Mouse (Mus musculus) forebrain, embryonic 16.5 days (tissue): ENCODE measurements at regions not wholly inside any gene's neighbourhood (a gene's known extent, or its start where the extent isn't known, plus 50 kb on each side); places are given as distances from the start of the nearest gene placed in this dataset.

Experiments used
- ATAC-seq: fragments of 200-750 bp; cut with Nextera tagmentation; 2 replicates; pipeline ENCODE4 v1.8.0; 2017; ENCODE audit warnings: mild to moderate bottlenecking, moderate library complexity
- H3K27ac ChIP-seq: fragments of 300-500 bp; sonication (generic); 2 replicates; pipeline ENCODE4 v1.5.1; 2014; ENCODE audit warnings: low read length, control low read depth
- H3K27me3 ChIP-seq: fragments of 300-500 bp; sonication (generic); replicated peaks from 2 replicates; pipeline ENCODE4 v1.6.1; 2014; ENCODE audit warnings: low read length; ENCODE audit not compliant: control insufficient read depth, insufficient read depth
- H3K36me3 ChIP-seq: fragments of 300-500 bp; sonication (generic); 2 replicates; pipeline ENCODE4 v1.6.1; 2014; ENCODE audit not compliant: control insufficient read depth, insufficient read depth
- H3K4me1 ChIP-seq: fragments of 300-500 bp; sonication (generic); replicated peaks from 2 replicates; pipeline ENCODE4 v1.6.1; 2014; ENCODE audit warnings: low read length; ENCODE audit not compliant: control insufficient read depth, insufficient read depth
- H3K4me2 ChIP-seq: fragments of 300-500 bp; sonication (generic); 2 replicates; pipeline ENCODE4 v1.6.1; 2014; ENCODE audit warnings: mild to moderate bottlenecking, low read length, control low read depth
- H3K4me3 ChIP-seq: fragments of 300-500 bp; sonication (generic); replicated peaks from 2 replicates; pipeline ENCODE4 v1.5.1; 2014; ENCODE audit warnings: mild to moderate bottlenecking, low read length, control low read depth
- H3K9ac ChIP-seq: fragments of 300-500 bp; sonication (generic); replicated peaks from 2 replicates; pipeline ENCODE4 v1.6.1; 2014; ENCODE audit warnings: low read depth, low read length, control low read depth
- H3K9me3 ChIP-seq: fragments of 300-500 bp; sonication (generic); 2 replicates; pipeline ENCODE4 v1.6.1; 2016; ENCODE audit warnings: low read length; ENCODE audit not compliant: control insufficient read depth
- WGBS: fragments of 180-500 bp; shearing (Covaris S2); extraction: QIAGEN DNeasy Blood & Tissue Kit; methylation state at CpG from one replicate; pipeline ENCODE4 v1.1.7; 2014; 5-methylcytosine and 5-hydroxymethylcytosine counted together

DNA sequence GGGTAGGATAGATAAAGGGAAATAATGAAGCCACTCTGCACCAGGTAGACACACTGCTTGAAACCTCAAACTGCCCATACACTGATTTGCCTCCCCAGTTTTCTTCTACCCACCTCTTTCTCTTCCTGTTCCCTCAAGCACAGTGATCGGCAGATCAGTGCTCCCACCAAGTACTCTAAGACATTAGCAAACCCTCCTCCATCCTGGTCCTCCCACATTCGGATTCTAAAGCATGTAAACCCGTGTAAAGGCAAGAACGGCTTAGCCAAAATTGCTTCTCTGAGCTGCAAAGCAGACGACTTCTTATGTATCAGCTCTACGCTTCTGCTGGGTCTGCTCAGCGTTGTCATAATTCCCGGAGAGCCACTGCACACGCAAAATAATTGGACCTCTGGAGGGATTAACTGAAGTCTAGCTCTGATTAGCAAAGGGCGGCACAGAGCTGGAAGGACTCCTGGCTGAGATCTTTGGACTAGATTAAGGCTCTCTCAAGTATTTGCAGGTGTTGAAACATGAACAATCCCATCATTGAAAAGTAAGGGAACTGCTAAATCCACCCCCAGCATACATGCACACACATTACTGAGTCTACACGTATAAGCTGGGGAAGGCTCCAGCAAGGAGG is 67.2 kb downstream of the Mtx3 start:
- H3K4me1 ChIP-seq: no peaks in the 10 kb centered on the region
- ATAC-seq: no peak
- H3K9ac ChIP-seq: no peak overlapping the region
- 57% methylated on average over 11 of the region's 11 CpGs for WGBS
- H3K4me2 ChIP-seq: no peak overlapping the region
- H3K4me3 ChIP-seq: no peak overlapping the region
- no peaks in the 10 kb centered on the region for H3K27me3 ChIP-seq
- no peak overlapping the region for H3K27ac ChIP-seq
- no peaks in the 10 kb centered on the region for H3K9me3 ChIP-seq
- no peaks in the 10 kb centered on the region for H3K36me3 ChIP-seq

DNA sequence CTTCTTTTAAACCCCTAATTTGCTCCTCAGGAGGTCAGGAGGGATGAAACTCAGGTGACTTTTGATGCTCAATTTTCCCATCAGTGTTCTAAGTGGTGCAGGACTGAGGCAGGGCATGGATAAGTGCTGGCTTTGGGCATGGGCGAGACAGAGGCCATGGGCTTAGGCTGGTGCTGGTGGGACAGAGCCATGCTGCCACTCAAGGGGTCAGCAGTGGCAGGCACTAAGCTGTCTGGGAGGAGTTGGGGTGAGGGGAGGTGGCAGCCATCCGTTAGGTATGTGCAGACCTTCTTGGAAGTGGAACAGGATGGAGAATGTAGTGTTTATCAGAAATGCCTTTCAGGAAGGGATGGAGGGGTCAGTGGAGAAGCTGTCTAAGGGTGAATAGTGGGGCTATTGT is 68.1 kb downstream of the Mtx3 start:
- WGBS: 63% methylated on average over 2 of the region's 2 CpGs
- Histone ChIP-seq H3K4me1 (no peaks in the 10 kb centered on the region), H3K4me3 (no peak overlapping the region), H3K9me3 (no peaks in the 10 kb centered on the region), H3K27ac (no peak overlapping the region), H3K9ac (no peak overlapping the region), H3K4me2 (no peak overlapping the region), H3K36me3 (no peaks in the 10 kb centered on the region), H3K27me3 (no peaks in the 10 kb centered on the region)
- no peak for ATAC-seq

DNA sequence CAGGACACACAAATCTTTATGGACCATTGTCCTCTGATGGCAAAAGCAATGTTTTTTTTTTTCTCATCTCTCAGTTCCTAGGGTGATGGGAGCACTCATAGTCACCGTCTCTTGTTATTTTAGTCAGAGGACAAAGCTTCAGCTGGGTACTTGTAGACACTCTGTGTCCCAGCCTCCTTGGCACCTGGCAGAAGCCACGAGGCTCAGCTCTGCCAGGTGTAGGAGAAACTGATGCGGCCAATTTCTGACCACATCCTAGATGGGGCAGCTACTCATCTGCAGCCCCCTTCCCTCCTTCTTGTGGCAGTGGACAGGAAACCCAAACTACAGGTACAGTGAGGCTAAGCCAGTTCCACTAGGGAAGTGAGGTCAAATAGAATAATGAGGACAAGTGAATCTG is 70.1 kb downstream of the Mtx3 start:
- WGBS: 96% methylated on average over 3 of the region's 3 CpGs
- ATAC-seq: no peak
- no peak overlapping the region for H3K4me2 ChIP-seq

DNA sequence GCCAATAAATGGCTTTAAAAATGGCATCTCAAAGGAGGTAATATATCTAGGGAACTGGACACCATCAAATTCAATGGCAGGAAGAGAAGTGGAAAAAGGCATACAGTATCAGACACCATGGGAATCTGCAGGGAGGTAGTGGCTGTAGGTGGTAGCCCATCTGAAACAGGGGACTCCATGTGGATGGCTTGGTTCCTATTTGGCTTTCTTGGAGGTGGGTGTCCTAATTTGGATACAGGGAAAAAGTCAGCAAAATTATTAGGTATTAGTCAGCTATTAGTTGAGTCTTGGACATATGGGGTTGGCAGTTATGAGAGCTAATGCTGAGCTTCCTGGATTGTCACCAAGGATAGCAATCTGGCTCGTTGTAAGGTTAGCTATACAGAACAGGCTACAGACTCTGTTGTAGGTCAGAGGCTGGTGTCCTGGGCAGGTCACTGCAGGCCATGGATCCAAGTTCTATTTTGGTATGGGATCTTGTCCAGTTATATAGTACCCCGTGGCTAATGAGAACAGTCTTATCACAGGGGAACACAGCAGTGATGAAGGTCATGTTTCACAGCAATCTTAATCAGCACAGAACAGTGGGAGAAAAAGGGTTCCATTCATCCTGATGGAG is 70.8 kb downstream of the Mtx3 start:
- Histone ChIP-seq H3K4me2 (no peak overlapping the region), H3K9me3 (no peaks in the 10 kb centered on the region), H3K36me3 (no peaks in the 10 kb centered on the region), H3K27ac (no peak overlapping the region), H3K9ac (no peak overlapping the region), H3K4me3 (no peak overlapping the region), H3K4me1 (no peaks in the 10 kb centered on the region), H3K27me3 (no peaks in the 10 kb centered on the region)
- no peak for ATAC-seq
- WGBS: 74% methylated on average over 2 of the region's 2 CpGs

More for the DNA sequence above, 70.1 kb downstream of the Mtx3 start:
- Histone ChIP-seq H3K36me3 (no peaks in the 10 kb centered on the region), H3K4me3 (no peak overlapping the region), H3K27ac (no peak overlapping the region), H3K27me3 (no peaks in the 10 kb centered on the region), H3K9me3 (no peaks in the 10 kb centered on the region), H3K9ac (no peak overlapping the region), H3K4me1 (no peaks in the 10 kb centered on the region)

DNA sequence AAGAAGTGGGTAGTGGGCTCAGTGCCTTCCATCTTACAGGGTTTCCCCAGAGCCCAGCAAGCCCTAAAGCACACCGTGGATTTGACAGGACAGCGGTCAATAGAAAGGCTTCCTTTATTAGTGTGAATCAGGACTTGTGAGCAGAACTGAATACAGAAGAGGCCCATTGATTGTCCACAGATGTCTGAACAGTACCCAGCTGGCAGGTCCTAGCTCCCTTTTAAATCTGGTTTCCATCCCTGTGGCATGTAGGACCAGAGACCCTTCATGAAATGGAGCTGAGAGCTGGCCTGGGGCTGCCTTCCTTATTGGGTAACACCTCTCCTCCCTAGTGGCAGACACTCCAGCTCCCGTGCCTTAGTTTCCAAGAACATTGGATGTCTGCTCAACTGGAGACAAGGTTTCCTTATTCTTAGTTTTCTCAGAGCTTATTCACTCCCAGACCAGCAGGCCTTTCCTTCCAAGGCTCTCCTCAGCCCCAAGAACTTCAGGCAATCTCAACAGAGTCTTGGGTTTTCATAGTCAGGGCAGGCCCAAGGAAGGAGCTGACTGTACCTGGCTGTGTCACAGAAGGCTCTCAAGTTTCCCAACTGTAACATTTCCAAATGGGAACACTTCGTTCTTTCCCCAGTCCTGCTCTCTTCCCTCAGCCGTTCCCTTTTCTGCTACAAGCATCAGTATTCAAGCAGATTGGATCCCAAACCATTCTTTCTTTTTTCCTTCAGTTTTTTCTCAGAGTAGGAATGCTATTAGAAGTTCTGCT is 71.6 kb downstream of the Mtx3 start:
- H3K9ac ChIP-seq: no peak overlapping the region
- H3K4me3 ChIP-seq: no peak overlapping the region
- H3K27me3 ChIP-seq: no peaks in the 10 kb centered on the region
- H3K4me1 ChIP-seq: no peaks in the 10 kb centered on the region
- H3K4me2 ChIP-seq: no peak overlapping the region
- ATAC-seq: no peak
- no peak overlapping the region for H3K27ac ChIP-seq
- H3K9me3 ChIP-seq: no peaks in the 10 kb centered on the region
- no peaks in the 10 kb centered on the region for H3K36me3 ChIP-seq
- WGBS: 88% methylated on average over 5 of the region's 5 CpGs

DNA sequence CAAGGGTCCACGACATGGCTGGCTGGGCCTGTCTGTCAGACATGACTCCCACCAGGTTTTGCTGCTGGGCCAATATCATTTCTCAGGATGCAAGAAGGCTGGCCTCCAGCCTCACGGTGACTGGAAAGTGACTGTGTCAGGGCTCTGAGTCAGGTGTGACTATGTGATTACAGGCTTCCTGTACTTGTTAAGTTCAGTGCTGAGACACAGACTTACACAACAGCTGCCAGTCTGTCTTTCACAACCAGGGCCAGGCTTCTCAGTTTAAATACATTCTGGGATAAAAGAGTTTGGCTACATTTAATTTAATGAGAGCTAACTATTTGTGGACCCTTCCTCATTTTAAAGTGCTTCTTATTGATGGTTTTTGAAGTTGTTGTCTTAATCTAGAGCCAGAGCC is 75.3 kb downstream of the Mtx3 start:
- Histone ChIP-seq H3K4me2 (no peak overlapping the region), H3K27me3 (no peaks in the 10 kb centered on the region), H3K4me3 (no peak overlapping the region), H3K9me3 (no peaks in the 10 kb centered on the region), H3K4me1 (no peaks in the 10 kb centered on the region), H3K9ac (no peak overlapping the region), H3K27ac (no peak overlapping the region), H3K36me3 (no peaks in the 10 kb centered on the region)
- ATAC-seq: no peak
- 70% methylated on average over 2 of the region's 2 CpGs for WGBS

DNA sequence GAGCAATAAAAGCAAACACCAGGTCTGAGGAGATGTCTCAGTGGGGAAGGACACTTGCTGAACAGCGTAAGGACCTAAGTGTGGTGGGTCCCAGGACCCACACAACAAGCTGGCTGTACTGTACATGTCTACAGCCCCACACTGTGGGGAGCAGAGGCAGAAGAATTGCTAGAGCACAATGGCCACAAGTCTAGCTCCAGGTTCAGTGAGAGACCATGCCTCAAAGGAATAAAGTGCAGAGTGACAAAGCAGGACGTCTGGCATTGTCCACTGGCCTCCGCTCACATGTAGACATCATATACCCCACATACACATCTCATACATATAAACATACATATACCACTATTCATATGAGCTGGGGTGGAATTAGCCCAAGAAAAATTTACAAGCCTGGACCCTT is 77.4 kb downstream of the Mtx3 start:
- Histone ChIP-seq H3K9me3 (no peaks in the 10 kb centered on the region), H3K4me1 (no peaks in the 10 kb centered on the region), H3K36me3 (no peaks in the 10 kb centered on the region), H3K9ac (no peak overlapping the region), H3K4me2 (no peak overlapping the region), H3K27me3 (no peaks in the 10 kb centered on the region), H3K27ac (no peak overlapping the region), H3K4me3 (no peak overlapping the region)
- 91% methylated on average over 3 of the region's 3 CpGs for WGBS
- no peak for ATAC-seq

DNA sequence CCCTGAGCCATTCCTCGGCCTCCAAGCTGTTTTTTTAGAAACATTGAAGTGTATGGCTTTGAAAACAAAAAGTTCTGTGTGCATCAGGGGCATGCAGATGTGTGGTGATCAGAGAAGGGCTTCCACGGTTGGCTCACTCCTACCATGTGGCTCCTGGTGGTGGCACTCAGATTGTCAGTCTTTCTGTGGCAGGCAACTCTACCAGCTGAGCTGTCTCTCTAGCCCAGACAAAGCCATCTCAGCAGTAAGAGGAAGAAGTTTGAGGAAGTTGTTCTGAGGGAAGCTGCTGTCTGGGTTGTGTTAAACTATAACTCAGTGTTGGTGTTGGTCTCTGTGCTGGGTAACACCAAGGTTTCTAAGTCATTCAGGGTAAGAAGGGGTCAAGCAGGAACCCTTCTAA is 78.9 kb downstream of the Mtx3 start:
- ATAC-seq: no peak
- Histone ChIP-seq H3K4me2 (no peak overlapping the region), H3K36me3 (no peaks in the 10 kb centered on the region), H3K27me3 (no peaks in the 10 kb centered on the region), H3K4me3 (no peak overlapping the region), H3K9ac (no peak overlapping the region), H3K4me1 (no peaks in the 10 kb centered on the region), H3K27ac (no peak overlapping the region), H3K9me3 (no peaks in the 10 kb centered on the region)
- WGBS: 86% methylated on average over 2 of the region's 2 CpGs

DNA sequence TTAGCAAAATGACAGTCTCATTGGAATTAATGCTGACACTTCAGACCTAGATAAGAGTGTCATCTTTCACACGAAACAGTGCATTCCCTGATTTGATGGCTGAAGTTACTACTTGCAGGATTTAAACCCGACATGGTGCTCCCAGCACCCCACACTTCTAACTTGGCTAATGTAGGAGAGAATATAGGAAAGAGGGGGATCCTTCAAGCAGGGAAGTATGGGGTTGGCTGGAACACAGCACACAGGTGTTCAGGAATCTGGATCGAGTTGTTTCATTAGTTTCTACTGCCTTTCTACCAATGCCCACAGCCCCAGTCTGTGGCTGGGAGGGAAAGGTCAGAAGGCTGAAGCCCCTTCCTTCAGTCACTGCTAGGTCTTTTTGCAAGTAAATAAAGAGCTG is 79.5 kb downstream of the Mtx3 start:
- Histone ChIP-seq H3K4me2 (no peak overlapping the region), H3K36me3 (no peaks in the 10 kb centered on the region), H3K27ac (no peak overlapping the region), H3K4me1 (no peaks in the 10 kb centered on the region), H3K4me3 (no peak overlapping the region), H3K9ac (no peak overlapping the region), H3K27me3 (no peaks in the 10 kb centered on the region), H3K9me3 (no peaks in the 10 kb centered on the region)
- 84% methylated on average over 3 of the region's 3 CpGs for WGBS
- no peak for ATAC-seq
